Mouse (Mus musculus): ENCODE measurements at regions not wholly inside any gene's neighbourhood (a gene's known extent, or its start where the extent isn't known, plus 50 kb on each side); places are given as distances from the start of the nearest gene placed in this dataset.

- TF ChIP-seq CTCF (IDR thresholded peaks at IDR 0.05; ENCODE audit: borderline replicate concordance, insufficient read depth, low read depth, low read length) (no peak), POLR2A (IDR thresholded peaks at IDR 0.05; ENCODE audit: borderline replicate concordance, insufficient read depth, low read length) (no peak)
Observed at GRCm38 (mm10) chr9:112743871-112744590, 508.3 kb upstream of the Arpp21 start.
